Mouse (Mus musculus) embryonic facial prominence, embryonic 15.5 days (tissue): ENCODE results near the gene Parp1. TPM values are rescaled to one million over a fixed set of nuclear protein-coding genes. Genes with fewer than 3 reads are reported as not detected.

ENCODE experiments used
- ATAC-seq: fragments of 200-750 bp; cut with Nextera tagmentation; 2 replicates; pipeline ENCODE4 v1.8.0; 2017; ENCODE audit warnings: low read depth, moderate TSS enrichment; ENCODE audit not compliant: insufficient number of reproducible peaks, low FRiP score, low TSS enrichment
- H3K27ac ChIP-seq: fragments of 300-500 bp; sonication (generic); replicated peaks from 2 replicates; pipeline ENCODE4 v1.5.1; 2015; ENCODE audit warnings: mild to moderate bottlenecking, inconsistent platforms
- H3K27me3 ChIP-seq: fragments of 300-500 bp; sonication (generic); 2 replicates; pipeline ENCODE4 v1.6.1; 2015; ENCODE audit warnings: inconsistent platforms
- H3K36me3 ChIP-seq: fragments of 300-500 bp; sonication (generic); 2 replicates; pipeline ENCODE4 v1.6.1; 2015; ENCODE audit warnings: mild to moderate bottlenecking, inconsistent platforms
- H3K4me1 ChIP-seq: fragments of 300-500 bp; sonication (generic); 2 replicates; pipeline ENCODE4 v1.6.1; 2015; ENCODE audit warnings: inconsistent platforms
- H3K4me2 ChIP-seq: fragments of 300-500 bp; sonication (generic); replicated peaks from 2 replicates; pipeline ENCODE4 v1.6.1; 2015; ENCODE audit warnings: mild to moderate bottlenecking, inconsistent platforms
- H3K4me3 ChIP-seq: fragments of 300-500 bp; sonication (generic); replicated peaks from 2 replicates; pipeline ENCODE4 v1.5.1; 2015; ENCODE audit warnings: mild to moderate bottlenecking, inconsistent platforms
- H3K9ac ChIP-seq: fragments of 300-500 bp; sonication (generic); 2 replicates; pipeline ENCODE4 v1.6.1; 2015; ENCODE audit warnings: inconsistent platforms
- H3K9me3 ChIP-seq: fragments of 300-500 bp; sonication (generic); replicated peaks from 2 replicates; pipeline ENCODE4 v1.6.1; 2016; ENCODE audit warnings: inconsistent platforms
- WGBS: fragments of 180-500 bp; shearing (Covaris S2); methylation state at CpG from one replicate; pipeline ENCODE4 v1.1.7; 2015; 5-methylcytosine and 5-hydroxymethylcytosine counted together
- polyA plus RNA-seq: library from polyadenylated mRNA; unstranded; fragments of >200 nt; fragmentation: Nextera tagmentation; extraction: Ambion mirVana; gene quantifications from 2 replicates; pipeline ENCODE4 v1.2.1, GENCODE M21; 2015

Parp1 gene
- polyA plus RNA-seq: 99.0 and 102 TPM in 2 replicates

GRCm38 (mm10) chr1:180568761-180569452 lies at the start of gene Parp1:
Gene Parp1 (plus strand): TSS chr1:180568924.
- WGBS: 0% methylated on average over 67 of the region's 67 CpGs
- Histone ChIP-seq H3K4me1 (peaks cover 21% of the 10 kb centered on the region), H3K27me3 (no peaks in the 10 kb centered on the region), H3K9ac (peak within 1 kb of the TSS; percentile 74), H3K36me3 (peaks cover 11% of the 10 kb centered on the region), H3K4me2 (peak within 1 kb of the TSS; percentile 59), H3K4me3 (peak within 1 kb of the TSS; percentile 93), H3K9me3 (no peaks in the 10 kb centered on the region), H3K27ac (peak within 1 kb of the TSS; percentile 93)
- ATAC-seq: peak; percentile 98

GRCm38 (mm10) chr1:180519520-180519919 lies 49.2 kb upstream of the Parp1 start:
- WGBS: 87% methylated on average over 8 of the region's 8 CpGs
- Histone ChIP-seq H3K4me3 (no peak overlapping the region), H3K9ac (no peak overlapping the region), H3K4me1 (peaks cover 24% of the 10 kb centered on the region), H3K27me3 (peaks cover 9% of the 10 kb centered on the region; the same call in 1 of the 2 replicates), H3K36me3 (no peaks in the 10 kb centered on the region), H3K27ac (peak overlapping the region; percentile 84), H3K4me2 (no peak overlapping the region), H3K9me3 (no peaks in the 10 kb centered on the region)
- ATAC-seq: no peak

GRCm38 (mm10) chr1:180520190-180520589 lies 48.5 kb upstream of the Parp1 start:
- Histone ChIP-seq H3K9ac (no peak overlapping the region), H3K36me3 (no peaks in the 10 kb centered on the region), H3K4me1 (peaks cover 24% of the 10 kb centered on the region), H3K9me3 (no peaks in the 10 kb centered on the region), H3K4me2 (no peak overlapping the region), H3K4me3 (no peak overlapping the region), H3K27me3 (peaks cover 9% of the 10 kb centered on the region; the same call in 1 of the 2 replicates), H3K27ac (peak overlapping the region; percentile 84)
- 22% methylated on average over 7 of the region's 7 CpGs for WGBS
- peak; percentile 30; the same call in 1 of the 2 replicates for ATAC-seq

- H3K27ac ChIP-seq: no peak overlapping the region
- H3K27me3 ChIP-seq: 0 out of 2 replicates have a peak, but pooled peaks cover 4% of the 10 kb centered on the region
- no peaks in the 10 kb centered on the region for H3K9me3 ChIP-seq
- H3K4me3 ChIP-seq: no peak overlapping the region
- H3K9ac ChIP-seq: no peak overlapping the region
- ATAC-seq: no peak
- H3K4me2 ChIP-seq: no peak overlapping the region
- peaks cover 20% of the 10 kb centered on the region for H3K4me1 ChIP-seq
- 68% methylated on average over 2 of the region's 2 CpGs for WGBS
- H3K36me3 ChIP-seq: no peaks in the 10 kb centered on the region
These were observed 45.4 kb upstream of the Parp1 start for GRCm38 (mm10) chr1:180523320-180523719.

DNA sequence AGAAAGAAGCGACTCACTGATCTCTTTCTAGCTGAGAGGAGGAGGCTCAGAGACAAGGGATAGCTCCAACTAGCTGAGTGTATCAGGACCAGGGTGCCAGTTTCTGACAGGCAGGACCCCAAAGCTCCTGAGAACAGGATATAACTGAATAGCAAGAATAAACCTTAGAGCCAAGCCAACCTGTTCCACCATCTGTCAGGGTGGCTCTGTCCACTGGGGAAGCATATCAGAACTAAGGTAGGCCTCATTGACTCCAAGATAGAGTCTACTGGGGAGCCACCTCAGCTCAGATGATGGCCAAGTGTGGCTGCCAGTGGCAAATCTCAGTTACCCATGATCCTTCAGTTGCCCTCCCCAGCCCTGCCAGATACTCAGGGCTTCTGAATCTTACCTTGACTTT lies 43.4 kb upstream of the Parp1 start:
- Histone ChIP-seq H3K27ac (no peak overlapping the region), H3K36me3 (no peaks in the 10 kb centered on the region), H3K27me3 (0 out of 2 replicates have a peak, but pooled peaks cover 4% of the 10 kb centered on the region), H3K4me2 (no peak overlapping the region), H3K9ac (no peak overlapping the region), H3K4me1 (peaks cover 9% of the 10 kb centered on the region), H3K4me3 (no peak overlapping the region), H3K9me3 (no peaks in the 10 kb centered on the region)
- 58% methylated on average over 1 of the region's 1 CpGs for WGBS
- no peak for ATAC-seq

- no peaks in the 10 kb centered on the region for H3K36me3 ChIP-seq
- no peak for ATAC-seq
- H3K4me2 ChIP-seq: no peak overlapping the region
- H3K4me1 ChIP-seq: peaks cover 3% of the 10 kb centered on the region; the same call in 1 of the 2 replicates
- 91% methylated on average over 7 of the region's 7 CpGs for WGBS
- no peak overlapping the region for H3K9ac ChIP-seq
- no peak overlapping the region for H3K4me3 ChIP-seq
- peaks cover 9% of the 10 kb centered on the region; the same call in 1 of the 2 replicates for H3K9me3 ChIP-seq
- no peaks in the 10 kb centered on the region for H3K27me3 ChIP-seq
- H3K27ac ChIP-seq: no peak overlapping the region
These were observed 38.9 kb upstream of the Parp1 start for GRCm38 (mm10) chr1:180529847-180530246.

- no peaks in the 10 kb centered on the region for H3K27me3 ChIP-seq
- H3K4me1 ChIP-seq: peaks cover 3% of the 10 kb centered on the region; the same call in 1 of the 2 replicates
- no peak overlapping the region for H3K4me2 ChIP-seq
- H3K9ac ChIP-seq: no peak overlapping the region
- H3K9me3 ChIP-seq: peaks cover 9% of the 10 kb centered on the region; the same call in 1 of the 2 replicates
- H3K27ac ChIP-seq: no peak overlapping the region
- WGBS: 52% methylated on average over 8 of the region's 8 CpGs
- H3K4me3 ChIP-seq: no peak overlapping the region
- no peak for ATAC-seq
- H3K36me3 ChIP-seq: no peaks in the 10 kb centered on the region
These were observed 38.1 kb upstream of the Parp1 start for GRCm38 (mm10) chr1:180530457-180531263.

- 94% methylated on average over 11 of the region's 11 CpGs for WGBS
- Histone ChIP-seq H3K27ac (no peak overlapping the region), H3K9ac (no peak overlapping the region), H3K36me3 (no peaks in the 10 kb centered on the region), H3K4me1 (peaks cover 3% of the 10 kb centered on the region; the same call in 1 of the 2 replicates), H3K4me3 (no peak overlapping the region), H3K4me2 (no peak overlapping the region), H3K9me3 (peaks cover 9% of the 10 kb centered on the region; the same call in 1 of the 2 replicates), H3K27me3 (no peaks in the 10 kb centered on the region)
- ATAC-seq: no peak
These were observed 36.1 kb upstream of the Parp1 start for GRCm38 (mm10) chr1:180532671-180533070.

GRCm38 (mm10) chr1:180536719-180537118 lies 32.0 kb upstream of the Parp1 start:
- no peak overlapping the region for H3K4me2 ChIP-seq
- H3K4me1 ChIP-seq: peaks cover 7% of the 10 kb centered on the region; the same call in 1 of the 2 replicates
- no peaks in the 10 kb centered on the region for H3K36me3 ChIP-seq
- H3K4me3 ChIP-seq: no peak overlapping the region
- no peak overlapping the region for H3K27ac ChIP-seq
- H3K9me3 ChIP-seq: peaks cover 9% of the 10 kb centered on the region; the same call in 1 of the 2 replicates
- 53% methylated on average over 5 of the region's 5 CpGs for WGBS
- no peaks in the 10 kb centered on the region for H3K27me3 ChIP-seq
- no peak overlapping the region for H3K9ac ChIP-seq
- no peak for ATAC-seq

GRCm38 (mm10) chr1:180541251-180541650 lies 27.5 kb upstream of the Parp1 start:
- H3K36me3 ChIP-seq: no peaks in the 10 kb centered on the region
- ATAC-seq: peak; percentile 63; the same call in 1 of the 2 replicates
- peaks cover 12% of the 10 kb centered on the region; the same call in 1 of the 2 replicates for H3K4me1 ChIP-seq
- H3K27me3 ChIP-seq: no peaks in the 10 kb centered on the region
- no peak overlapping the region for H3K4me3 ChIP-seq
- peak overlapping the region; percentile 24; the same call in 1 of the 2 replicates for H3K27ac ChIP-seq
- no peaks in the 10 kb centered on the region for H3K9me3 ChIP-seq
- no peak overlapping the region for H3K4me2 ChIP-seq
- no peak overlapping the region for H3K9ac ChIP-seq
- WGBS: 25% methylated on average over 2 of the region's 2 CpGs
